Mouse (Mus musculus): ENCODE measurements around the gene Cpne4.
A peak's percentile ranks its signal among the peaks of the same experiment; 100 is the strongest.

The Cpne4 gene

DNA sequence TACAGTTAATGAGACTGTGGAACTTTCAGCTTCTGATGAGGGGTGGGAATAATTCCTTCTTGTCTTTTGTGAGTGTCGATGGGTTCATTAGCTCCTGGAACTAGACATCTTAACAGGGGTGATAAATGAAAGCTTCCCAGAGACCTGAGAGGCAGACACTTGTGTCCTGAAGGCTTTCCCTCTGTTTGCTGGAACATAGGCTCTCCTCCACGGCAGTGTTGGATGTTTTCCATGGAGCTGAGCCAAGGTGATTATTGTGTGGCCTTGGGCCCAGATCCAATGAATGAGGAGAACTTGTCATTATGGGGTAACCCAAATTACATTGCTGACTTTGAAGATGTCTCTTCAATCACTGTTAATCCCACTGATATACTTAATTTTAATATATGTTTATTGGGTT is 146.1 kb downstream of the Cpne4 start:
- DNase-seq = peak; percentile 2 to 18

DNA sequence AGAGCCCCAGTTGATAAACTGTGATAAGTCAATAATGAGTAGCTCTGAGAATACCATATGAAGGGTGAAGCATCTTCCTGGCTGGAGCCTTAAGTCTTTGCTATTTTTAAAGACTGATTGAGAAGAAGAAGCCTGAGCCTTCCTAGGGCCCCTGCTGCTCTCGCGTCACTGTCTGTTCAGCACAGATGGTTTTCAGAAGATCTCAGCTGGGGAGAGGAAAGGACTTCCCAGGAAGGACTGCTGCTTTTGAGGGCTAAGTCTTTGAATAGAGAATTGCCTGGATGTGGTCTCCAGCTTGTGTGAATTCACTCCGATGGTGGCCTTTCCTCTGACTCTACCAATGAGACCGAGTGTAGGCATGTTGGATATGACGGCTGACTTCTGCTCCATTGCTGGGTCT is 163.7 kb downstream of the Cpne4 start:
- peak; percentile 1 to 7 for DNase-seq

DNA sequence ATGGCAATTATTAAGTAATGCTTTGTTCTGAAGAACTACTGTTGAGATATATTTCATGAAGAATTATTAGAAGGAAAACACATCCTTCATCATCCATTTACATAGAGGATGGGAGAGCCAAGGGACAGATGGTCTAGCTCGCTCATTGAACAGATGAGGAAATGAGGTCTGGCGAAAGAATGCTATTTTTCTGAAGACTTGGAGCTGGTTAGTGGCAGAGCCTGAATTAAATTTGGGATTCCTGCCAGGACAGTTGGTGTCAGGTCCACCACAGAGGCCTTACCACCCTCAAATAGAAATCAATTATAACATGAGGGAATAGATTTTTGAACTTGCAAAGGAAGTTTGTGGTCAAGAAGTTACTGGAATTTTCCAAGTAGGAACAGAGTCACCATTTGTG is 178.2 kb downstream of the Cpne4 start:
- peak; percentile 18 to 28 for DNase-seq

DNA sequence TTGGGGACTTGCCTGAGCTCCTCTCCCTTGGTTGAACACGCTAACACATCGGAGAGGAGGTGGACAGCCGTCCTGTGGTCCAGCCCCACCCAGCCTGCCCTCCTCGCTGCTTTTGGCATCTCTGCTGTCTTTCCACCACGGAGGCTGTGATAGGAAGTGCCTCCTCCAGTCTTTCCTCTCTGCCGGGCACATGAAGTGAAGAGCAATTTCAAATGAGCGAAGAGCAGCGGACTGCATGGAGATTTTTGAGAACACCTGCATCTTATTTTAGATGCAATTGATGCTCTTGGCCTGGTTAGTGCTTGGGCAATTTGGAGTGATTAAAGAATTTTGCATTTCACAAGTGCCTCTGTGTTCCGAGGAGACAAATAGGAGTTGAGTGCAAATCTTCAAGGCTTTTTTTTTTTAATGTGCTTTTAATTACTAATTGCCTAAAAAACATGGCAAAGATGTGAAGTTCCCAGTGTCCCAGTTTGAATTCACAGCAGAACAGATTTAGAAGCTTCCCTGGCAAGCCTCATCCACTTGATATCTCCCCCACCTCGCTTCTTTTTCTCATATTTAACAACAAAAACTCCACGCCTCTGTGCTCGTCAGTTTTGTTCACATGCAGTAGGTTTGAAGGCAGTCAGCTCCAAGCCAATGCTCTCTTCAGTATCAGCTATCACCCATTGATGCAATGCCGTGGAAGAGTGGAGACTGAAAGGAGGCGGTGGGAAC is 195.7 kb downstream of the Cpne4 start:
- DNase-seq = no peak

DNA sequence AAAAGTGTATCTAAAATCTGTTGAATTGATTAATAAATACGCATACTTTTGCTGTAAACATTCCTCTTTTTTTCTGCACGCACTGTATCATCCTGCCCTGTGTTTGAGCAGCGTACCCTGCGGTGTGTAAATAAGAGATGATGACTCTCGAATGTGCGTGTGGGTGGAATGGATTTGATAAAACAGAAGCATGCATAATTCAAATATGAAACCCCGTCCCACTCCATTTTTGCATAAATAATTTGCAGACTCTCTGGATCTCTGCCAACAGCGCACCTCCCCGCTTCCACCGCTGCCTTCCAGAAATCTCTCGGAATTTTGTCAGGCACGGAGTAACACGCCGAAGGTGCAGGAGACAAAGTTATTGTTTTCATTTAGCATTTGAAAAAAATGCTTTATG is 208.4 kb downstream of the Cpne4 start:
- no peak for DNase-seq

DNA sequence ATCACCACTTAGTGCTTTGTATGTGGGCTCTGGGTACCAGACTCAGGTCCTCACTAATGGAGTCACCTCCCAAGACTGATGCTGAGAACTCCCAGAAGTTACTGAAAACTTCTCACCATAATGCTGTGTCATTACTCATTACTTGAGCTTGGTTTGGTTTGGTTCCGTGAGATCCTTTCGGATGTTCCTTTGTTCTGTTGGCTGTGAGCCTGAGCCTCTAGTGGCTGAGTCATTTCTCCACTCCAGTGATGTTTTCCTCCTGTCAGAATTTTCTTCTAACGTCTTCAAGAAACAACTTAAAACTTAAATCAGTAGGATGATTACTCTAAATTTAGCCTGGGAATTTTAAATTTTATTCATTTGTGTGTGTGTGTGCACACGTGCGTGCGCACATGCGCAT is 212.9 kb downstream of the Cpne4 start:
- DNase-seq = no peak

DNA sequence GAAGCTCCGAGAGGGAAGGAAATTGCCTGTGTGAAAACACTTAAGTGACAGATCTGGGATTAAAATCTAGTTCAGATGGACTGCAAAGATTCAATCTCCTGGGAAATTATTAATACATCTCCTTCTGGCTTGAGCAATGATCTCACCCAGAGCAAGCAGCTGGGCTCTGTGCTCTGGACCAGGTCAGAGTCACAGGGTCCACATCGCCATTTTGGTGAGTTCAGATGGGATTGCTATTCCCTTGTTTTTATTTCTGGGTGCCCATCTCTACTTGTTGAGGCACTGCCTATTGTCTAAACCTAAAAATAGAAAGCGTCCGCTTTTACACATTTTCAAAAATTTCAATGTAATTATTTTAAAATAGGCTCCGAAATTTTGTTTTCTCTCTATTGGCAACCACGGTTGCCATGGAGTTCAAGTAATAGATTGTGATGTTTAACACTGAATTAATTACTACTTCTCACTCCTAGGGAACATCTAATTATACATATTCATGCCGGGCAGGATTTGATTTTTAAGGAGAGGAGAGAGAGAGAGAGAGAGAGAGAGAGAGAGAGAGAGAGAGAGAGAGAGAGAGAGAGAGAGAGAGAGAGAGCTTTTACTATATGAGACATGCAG is 229.2 kb downstream of the Cpne4 start:
- DNase-seq = no peak

DNA sequence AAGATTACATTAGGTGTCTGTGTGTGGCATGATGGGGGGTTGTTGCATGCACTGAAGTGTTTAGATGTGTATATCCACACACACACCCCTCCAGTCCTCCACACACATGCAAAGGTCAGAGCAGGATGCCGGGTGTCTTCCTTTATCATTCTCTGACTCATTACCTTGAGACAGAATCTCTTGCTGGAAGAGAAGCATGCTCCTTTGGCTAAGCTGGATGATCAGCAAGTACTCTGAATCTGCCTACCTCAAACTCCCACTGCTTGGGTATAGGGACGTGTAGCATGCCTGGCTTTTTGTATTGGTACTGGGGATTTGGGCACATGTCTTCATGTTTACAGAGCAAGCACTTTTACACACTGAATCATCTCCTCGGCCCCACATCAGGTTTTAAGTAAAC is 230.0 kb downstream of the Cpne4 start:
- DNase-seq = no peak

DNA sequence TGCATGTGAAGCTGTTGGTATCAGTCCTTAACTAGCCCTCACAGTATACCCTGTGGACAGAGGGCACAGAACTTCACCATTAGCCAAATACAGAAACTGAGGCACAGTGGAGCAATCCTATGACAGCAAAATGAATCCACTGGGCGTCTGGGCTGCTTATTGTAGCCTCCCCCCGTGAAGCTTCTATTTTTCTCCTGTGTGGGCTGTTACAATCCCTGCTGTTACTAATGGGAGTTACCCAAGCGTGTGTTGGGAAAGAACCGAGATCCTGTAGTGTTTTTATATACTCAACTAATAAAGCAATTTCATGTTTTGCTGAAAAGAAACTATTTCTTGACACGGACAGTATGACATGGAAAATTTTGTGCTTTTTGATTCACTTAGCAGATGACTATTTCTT is 230.7 kb downstream of the Cpne4 start:
- DNase-seq = no peak

DNA sequence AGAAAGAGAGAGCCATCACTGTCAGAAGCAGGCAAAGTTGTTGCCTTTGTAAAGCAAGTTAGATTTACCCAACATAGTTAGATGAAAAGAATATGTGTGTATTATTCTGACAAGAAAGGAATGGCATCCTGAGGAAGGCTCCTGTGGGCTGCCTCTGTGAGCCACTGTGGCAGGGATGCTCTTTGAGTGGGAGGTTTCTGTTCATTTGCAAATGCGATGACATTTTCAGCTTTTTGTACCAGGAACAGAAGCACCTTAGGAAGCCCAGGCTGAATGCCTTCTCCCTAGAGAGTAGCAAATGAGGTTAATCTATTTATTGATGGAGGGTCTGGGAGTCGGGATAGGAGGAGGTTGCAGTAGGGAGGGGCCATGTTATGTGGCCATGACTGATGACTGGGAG is 249.5 kb downstream of the Cpne4 start:
- no peak for DNase-seq

DNA sequence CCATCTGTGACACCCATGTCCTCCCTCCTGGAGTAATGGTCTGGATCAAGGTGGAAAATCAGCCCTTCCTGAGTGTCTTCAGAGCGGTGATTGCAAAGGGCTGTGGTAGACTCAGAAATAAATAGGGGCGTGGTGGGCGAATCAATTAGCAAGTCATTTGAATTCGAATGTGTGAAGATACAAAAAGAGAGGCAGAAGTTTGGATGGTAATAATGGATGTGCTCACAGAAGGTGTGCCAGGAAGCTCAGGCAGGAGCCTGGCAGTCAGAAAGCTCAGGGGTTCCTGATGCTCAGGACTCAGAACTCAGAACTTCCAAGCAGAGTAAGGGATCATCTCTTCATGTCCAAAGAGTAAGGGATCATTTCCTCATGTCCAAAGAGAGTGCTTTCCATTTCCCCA is 257.7 kb downstream of the Cpne4 start:
- DNase-seq = no peak

DNA sequence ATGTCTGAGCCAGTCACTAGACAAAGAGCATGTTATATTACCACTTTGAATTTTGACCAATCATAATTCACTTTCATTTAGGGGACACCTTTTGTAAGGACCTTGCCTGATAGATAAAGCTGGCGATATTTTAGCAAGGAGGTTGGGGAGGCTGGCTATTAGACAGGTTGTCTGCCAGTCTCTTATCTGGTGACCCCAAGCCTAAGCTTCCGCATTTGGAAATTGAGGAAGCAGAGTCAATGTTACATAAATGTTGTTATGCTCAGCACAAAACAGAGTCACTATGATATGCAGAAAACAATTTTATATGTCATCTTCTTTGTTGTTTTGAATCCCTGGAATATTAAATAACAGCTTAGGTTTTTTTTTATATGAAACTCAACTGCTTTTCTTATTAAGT is 267.6 kb downstream of the Cpne4 start:
- DNase-seq = no peak

DNA sequence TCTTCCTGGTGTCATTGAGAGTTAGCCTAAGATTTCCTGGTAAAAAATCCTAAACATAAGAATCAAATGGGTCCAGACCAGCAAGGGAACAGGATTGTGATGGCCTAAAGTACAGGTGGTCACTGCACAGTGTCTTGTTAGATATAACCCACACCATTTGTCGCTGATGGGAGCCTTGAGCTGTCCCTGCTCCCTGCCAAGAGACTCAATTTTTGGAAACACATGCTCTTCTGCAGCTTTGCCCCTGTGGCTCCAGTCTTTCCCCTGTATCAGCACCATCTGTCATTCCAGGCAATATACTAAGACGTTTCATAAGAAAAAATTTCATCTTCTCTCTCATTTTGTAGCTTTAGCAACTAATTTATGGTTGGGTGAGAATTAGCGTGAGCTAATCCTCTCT is 281.6 kb downstream of the Cpne4 start:
- no peak for DNase-seq

DNA sequence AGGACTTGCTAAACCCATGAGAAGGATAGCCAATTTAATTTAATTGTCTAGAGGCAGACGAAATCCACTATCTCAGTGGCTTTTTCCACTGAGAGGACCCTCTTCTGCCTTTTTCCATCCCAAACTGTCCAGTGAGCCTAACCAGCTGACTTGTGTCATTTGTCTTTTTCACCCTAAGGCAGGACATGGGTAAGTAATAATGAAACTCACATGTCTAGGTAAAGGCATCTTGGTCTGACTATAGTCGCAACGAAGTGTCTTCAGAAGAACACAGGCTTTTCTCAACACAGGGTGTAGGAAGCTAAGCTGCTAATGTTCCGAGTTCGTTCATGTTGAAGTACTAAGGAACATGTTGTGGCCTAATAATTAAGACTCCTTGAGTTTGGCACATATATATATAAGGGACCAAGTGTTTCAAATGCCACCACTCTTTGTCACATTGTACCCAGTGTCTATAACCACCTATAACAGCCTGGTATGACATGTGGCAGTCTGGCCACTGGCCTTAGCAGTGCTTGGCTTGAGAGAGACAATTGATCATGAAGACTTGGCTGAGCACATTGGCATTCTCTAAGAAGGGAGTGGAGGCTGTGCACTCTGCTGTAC is 286.0 kb downstream of the Cpne4 start:
- DNase-seq = no peak

DNA sequence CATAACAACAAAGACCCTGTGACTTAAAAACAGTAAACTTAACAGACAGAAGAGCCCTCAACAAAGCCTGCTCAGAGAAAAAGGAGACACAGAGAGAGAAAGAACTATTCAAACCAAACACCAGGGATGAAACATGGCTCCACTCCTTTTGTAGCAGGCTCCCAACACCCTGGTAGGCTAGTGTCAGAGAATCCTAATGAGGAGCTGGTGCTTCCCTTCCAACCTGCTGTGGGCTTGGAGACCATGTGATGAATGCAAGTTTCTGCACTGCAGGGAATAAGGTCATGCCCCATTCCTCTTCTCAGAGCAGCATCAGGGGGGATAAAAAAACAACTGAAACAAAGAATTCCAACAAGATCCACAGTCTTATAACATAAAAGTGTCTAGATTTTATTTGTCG is 290.8 kb downstream of the Cpne4 start:
- no peak for DNase-seq

DNA sequence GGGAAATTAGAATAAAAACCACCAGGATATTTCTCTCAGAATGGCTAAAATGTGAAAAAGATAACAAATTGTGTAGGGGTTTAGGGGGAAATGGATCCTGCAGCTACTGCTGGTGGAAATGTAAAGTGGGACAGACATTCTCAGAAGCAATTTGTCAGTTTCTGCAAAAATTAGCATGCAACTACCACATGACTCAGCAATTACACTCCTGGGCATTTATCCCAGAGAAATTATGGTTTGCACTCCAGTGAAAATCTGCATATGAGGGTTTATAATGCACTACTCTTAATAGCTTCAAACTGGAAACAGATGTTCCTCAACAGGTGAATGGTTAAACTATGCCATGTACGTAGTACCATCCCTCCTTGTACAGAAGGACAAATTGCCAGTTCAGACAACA is 294.2 kb downstream of the Cpne4 start:
- no peak for DNase-seq

DNA sequence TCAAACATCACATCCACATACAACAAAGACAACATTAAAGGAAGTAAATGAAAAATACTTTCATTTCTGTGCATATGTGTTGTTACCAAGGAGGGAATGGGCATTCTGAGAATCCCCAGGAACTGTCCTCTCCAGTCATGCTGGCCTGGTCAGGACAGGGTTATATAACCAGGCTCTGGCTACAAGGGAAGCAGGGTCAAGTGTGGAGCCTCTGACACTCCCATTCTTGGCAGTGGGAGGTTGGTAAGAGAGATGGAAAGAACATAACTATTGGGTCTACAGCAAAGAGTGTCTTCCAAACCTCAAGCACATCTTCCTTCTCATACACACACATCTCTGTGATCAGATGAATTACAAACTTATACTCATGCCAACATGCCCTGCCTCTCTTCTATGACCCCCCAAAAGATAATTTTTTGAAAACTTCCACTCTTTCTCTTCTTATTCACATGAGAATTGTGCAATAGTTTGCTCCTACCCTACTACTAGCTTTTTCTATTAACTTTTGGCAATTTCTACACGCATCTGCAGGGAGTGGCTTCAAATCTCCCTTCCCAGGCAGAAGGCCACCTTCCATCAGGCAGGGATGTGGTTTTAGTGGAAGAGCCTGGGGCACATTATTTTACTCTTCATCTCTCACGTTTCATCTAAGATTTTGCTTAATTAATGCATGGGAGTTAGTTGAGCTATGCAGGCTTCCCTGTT is 298.3 kb downstream of the Cpne4 start:
- DNase-seq = no peak

DNA sequence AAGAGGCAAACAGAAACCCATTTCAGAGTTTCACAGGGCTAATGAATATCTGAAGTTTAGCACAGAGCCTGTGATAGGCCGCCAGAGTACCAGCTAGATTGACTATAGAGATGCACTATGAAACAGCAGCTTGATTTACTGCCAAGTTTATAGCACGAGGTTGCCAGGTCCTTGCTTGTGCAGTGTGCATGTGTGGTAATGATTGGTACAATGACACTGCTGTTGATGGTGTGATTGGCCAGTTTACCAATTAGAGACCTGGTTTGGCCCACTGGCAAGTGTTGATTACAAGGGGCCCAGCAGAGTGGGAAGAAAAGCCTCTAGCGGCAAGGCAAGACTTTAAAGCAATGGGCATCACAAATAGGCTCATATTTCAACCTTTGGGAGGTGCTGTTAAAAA is 306.6 kb downstream of the Cpne4 start:
- no peak for DNase-seq

DNA sequence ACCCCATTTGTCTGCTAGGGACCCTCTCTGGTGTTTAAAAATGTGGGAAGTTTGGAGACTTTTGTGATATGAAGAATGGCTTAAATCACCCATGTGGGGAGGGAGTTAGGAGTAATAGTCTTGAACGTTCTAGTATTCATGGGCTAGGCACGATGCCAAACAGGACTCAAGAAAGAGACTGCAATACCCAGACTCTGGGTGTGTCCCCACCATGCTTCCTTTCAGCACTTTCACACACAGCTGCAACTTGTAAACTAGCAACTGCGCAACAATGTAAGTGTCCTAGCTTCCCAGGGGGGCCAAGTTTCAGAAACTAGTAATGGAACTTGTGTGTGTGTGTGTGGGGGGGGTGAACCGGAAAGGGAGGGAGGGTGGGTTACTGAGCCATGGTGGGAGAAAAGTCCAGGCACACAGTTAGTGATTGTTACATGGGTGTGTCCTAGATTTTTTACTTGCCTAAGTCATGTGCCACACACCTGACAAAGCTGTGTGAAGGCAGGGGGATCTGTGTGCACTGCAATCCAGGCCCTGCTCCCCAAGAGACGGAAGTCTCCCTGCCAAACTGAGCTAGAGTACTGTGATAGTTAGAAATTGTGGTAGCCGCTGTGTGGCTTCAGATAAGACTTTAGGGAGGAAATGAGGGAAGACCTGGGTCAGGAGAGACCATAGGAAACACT is 307.3 kb downstream of the Cpne4 start:
- no peak for DNase-seq

DNA sequence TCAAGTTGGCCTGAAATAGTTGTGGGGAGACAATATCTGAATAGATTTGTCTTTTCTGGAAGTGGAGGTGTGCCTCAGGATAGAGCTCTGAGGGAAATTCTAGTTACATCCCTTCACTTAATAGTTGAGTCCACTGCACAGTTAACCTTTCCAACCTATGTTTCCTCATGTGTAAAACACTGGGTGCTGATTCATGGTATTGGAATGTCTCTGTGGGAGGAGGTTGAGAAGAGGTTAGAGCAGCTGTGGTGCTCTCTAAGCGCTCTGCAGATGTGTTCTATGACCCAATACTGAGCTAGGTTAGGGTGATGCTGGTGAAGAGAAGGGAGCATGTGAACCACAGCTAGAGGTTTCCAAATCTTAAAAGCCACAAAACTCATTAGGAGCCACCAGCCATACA is 318.7 kb downstream of the Cpne4 start:
- no peak for DNase-seq

DNA sequence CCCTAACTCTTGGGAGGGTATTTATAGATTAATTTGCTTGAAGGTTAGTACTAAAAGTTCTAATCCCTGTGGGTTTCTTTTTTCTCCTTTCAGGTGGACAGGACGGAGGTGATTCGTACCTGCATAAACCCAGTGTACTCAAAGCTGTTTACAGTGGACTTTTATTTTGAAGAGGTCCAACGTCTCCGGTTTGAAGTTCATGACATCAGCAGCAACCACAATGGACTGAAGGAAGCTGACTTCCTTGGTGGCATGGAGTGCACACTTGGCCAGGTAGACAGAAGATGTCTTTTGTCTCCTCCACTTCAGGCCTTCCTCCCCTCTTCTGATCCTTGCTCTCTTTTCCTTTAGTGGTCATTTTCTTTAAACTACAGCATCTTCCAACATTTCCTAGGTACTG is 325.5 kb downstream of the Cpne4 start:
- no peak for DNase-seq

DNA sequence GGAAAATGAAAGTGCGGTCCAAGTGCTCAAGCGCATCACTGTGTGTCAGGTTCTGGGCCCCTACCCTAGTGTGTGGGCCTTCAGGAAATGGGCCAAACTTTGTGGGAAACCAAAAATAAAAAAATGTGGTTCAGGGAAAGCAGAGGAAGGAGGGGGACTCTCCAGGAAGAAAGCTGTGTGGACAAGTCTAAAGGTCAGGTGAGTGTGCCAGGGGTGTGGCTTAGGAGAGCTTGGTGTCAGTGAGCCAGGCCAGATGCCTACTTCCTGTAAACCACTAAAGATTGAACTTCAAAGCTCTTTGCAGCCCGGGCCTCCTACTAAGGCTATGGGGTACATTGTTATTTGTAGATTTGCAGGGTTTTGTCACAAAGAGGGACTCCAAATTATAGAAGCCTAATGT is 327.1 kb downstream of the Cpne4 start:
- DNase-seq = no peak

DNA sequence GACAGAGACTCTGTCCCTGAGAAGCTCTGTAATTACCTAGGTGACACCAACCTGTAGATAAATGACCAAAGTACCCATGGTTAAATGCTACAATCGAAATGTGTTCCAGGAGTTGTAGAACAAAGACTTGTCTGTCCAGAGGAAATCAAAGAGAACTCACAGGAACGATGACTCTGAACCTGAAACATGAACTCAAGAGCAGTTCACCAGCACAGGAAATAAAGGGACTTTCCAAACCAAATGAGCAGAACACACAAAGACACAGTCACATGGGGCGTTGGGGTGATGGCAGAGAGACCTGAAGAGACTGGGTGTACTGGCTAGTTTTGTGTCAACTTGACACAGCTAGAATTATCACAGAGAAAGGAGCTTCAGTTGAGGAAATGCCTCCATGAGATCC is 329.9 kb downstream of the Cpne4 start:
- DNase-seq = no peak

DNA sequence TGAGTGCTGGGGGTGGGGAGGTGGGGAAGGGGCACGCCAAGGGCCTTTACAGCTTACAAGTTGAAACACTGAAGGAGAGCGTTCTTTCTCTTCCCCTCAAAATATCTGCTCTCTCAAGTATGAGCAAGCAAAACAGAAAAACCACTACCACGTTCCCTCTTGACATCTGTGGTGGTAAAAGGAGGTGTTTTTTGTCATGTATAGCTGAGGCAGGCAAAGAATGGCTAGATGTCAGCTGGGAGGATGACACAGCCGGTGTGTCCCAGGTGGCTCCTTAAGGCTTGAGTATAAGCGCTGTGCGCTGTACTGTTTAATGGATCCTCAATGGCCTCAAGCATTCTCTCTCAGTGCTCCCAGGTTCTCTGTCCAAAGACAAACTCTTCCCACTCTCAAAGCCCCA is 331.5 kb downstream of the Cpne4 start:
- DNase-seq = no peak
